Mouse (Mus musculus) liver, embryonic 16.5 days (tissue): ENCODE measurements at regions not wholly inside any gene's neighbourhood (a gene's known extent, or its start where the extent isn't known, plus 50 kb on each side); places are given as distances from the start of the nearest gene placed in this dataset.

ENCODE experiments used
- ATAC-seq: fragments of 200-750 bp; cut with Nextera tagmentation; 2 replicates; pipeline ENCODE4 v1.8.0; 2017; ENCODE audit warnings: low read depth, mild to moderate bottlenecking, moderate number of reproducible peaks, moderate library complexity
- H3K27ac ChIP-seq: fragments of 300-500 bp; sonication (generic); 2 replicates; pipeline ENCODE4 v1.5.1; 2014; ENCODE audit warnings: mild to moderate bottlenecking, low read length
- H3K27me3 ChIP-seq: fragments of 300-500 bp; sonication (generic); 2 replicates; pipeline ENCODE4 v1.6.1; 2014; ENCODE audit warnings: low read depth, low read length, mixed read lengths; ENCODE audit not compliant: control insufficient read depth, insufficient read depth
- H3K36me3 ChIP-seq: fragments of 300-500 bp; sonication (generic); 2 replicates; pipeline ENCODE4 v1.6.1; 2014; ENCODE audit warnings: mild to moderate bottlenecking; ENCODE audit not compliant: control insufficient read depth, insufficient read depth
- H3K4me1 ChIP-seq: fragments of 300-500 bp; sonication (generic); 2 replicates; pipeline ENCODE4 v1.6.1; 2014; ENCODE audit warnings: low read depth, low read length, mixed read lengths; ENCODE audit not compliant: control insufficient read depth
- H3K4me2 ChIP-seq: fragments of 300-500 bp; sonication (generic); 2 replicates; pipeline ENCODE4 v1.6.1; 2014; ENCODE audit warnings: low read depth, low read length, mixed read lengths
- H3K4me3 ChIP-seq: fragments of 300-500 bp; sonication (generic); 2 replicates; pipeline ENCODE4 v1.5.1; 2014; ENCODE audit warnings: low read depth, mild to moderate bottlenecking, low read length
- H3K9ac ChIP-seq: fragments of 300-500 bp; sonication (generic); 2 replicates; pipeline ENCODE4 v1.6.1; 2014; ENCODE audit warnings: low read depth, low read length
- H3K9me3 ChIP-seq: fragments of 300-500 bp; sonication (generic); replicated peaks from 2 replicates; pipeline ENCODE4 v1.6.1; 2016; ENCODE audit warnings: low read length; ENCODE audit not compliant: control insufficient read depth
- WGBS: fragments of 180-500 bp; shearing (Covaris S2); extraction: QIAGEN DNeasy Blood & Tissue Kit; methylation state at CpG from one replicate; pipeline ENCODE4 v1.1.7; 2014; ENCODE audit not compliant: insufficient replicate concordance; 5-methylcytosine and 5-hydroxymethylcytosine counted together

GRCm38 (mm10) chr2:45654693-45655092, 537.5 kb upstream of the Zeb2 start:
- H3K4me3 ChIP-seq = no peak overlapping the region
- H3K27ac ChIP-seq = no peak overlapping the region
- H3K9me3 ChIP-seq = no peaks in the 10 kb centered on the region
- no peaks in the 10 kb centered on the region for H3K27me3 ChIP-seq
- no peak for ATAC-seq
- H3K4me1 ChIP-seq = no peaks in the 10 kb centered on the region
- H3K4me2 ChIP-seq = no peak overlapping the region
- no peaks in the 10 kb centered on the region for H3K36me3 ChIP-seq
- H3K9ac ChIP-seq = no peak overlapping the region

DNA sequence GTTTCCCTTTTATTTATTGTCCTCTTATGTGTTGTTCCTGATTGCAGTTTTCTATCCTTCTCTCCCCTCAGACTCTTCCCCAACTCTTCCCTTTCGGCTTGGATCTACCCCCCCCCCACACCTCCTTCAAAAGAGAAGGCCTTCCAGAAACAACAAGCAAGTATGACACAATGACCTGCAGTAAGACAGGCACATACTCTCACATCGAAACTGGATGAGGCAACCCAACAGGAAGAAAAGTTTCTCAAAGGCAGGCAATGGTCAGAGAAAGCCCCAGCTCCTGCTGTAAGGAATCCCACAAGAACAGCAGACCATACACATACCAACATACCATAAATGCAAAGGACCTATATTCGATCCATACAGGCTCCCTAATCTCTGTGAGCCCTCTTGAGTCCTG, 535.8 kb upstream of the Zeb2 start:
- Histone ChIP-seq H3K27ac (no peak overlapping the region), H3K4me1 (no peaks in the 10 kb centered on the region), H3K9ac (no peak overlapping the region), H3K36me3 (no peaks in the 10 kb centered on the region), H3K9me3 (no peaks in the 10 kb centered on the region), H3K27me3 (no peaks in the 10 kb centered on the region), H3K4me3 (no peak overlapping the region), H3K4me2 (no peak overlapping the region)
- 49% methylated on average over 3 of the region's 3 CpGs for WGBS
- no peak for ATAC-seq

DNA sequence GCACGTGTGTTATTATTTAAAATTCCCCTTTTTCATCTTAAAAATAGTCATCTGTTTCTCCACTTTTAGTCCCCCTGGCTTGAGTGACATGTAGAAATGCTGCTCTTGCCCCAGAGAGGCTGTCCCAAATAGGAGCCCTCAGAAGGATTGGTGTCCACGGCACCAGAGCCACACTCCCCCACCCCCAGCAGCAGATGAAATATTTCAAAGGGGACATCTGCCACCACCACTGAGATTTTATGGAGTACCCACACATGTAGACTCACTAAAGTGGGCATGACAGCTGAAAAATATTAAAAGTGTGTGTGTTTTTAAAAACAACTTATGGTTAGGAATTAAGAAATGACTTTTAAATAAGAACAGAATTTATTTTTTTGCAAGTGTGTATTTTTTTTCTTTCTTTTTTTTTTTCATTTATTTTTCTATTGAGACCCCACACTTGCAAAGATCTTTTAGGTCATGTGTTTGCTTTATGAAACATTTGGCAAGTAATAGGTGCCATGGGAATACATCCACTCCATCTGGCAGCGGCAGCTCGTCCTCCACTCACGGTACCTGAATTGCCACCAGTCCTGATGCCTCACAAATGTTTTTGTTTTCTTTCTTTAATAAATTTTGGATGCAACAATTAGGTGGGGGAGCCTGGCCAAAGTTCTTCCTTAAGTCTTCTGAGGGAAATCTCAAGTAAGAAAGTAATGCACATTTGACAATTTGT, 533.2 kb upstream of the Zeb2 start:
- no peak for ATAC-seq
- Histone ChIP-seq H3K4me2 (no peak overlapping the region), H3K4me1 (no peaks in the 10 kb centered on the region), H3K9ac (no peak overlapping the region), H3K36me3 (no peaks in the 10 kb centered on the region), H3K27me3 (no peaks in the 10 kb centered on the region), H3K9me3 (no peaks in the 10 kb centered on the region), H3K27ac (no peak overlapping the region), H3K4me3 (no peak overlapping the region)
- 78% methylated on average over 5 of the region's 5 CpGs for WGBS

GRCm38 (mm10) chr2:45647846-45648245, 530.7 kb upstream of the Zeb2 start:
- H3K4me2 ChIP-seq = no peak overlapping the region
- WGBS = 34% methylated on average over 3 of the region's 3 CpGs
- no peak overlapping the region for H3K4me3 ChIP-seq
- H3K9ac ChIP-seq = no peak overlapping the region
- no peaks in the 10 kb centered on the region for H3K4me1 ChIP-seq
- H3K27me3 ChIP-seq = no peaks in the 10 kb centered on the region
- no peaks in the 10 kb centered on the region for H3K9me3 ChIP-seq
- H3K36me3 ChIP-seq = no peaks in the 10 kb centered on the region
- H3K27ac ChIP-seq = no peak overlapping the region
- ATAC-seq = no peak

GRCm38 (mm10) chr2:45630081-45630480, 512.9 kb upstream of the Zeb2 start:
- Histone ChIP-seq H3K9ac (no peak overlapping the region), H3K4me1 (no peaks in the 10 kb centered on the region), H3K36me3 (no peaks in the 10 kb centered on the region), H3K27ac (no peak overlapping the region), H3K4me2 (no peak overlapping the region), H3K4me3 (no peak overlapping the region), H3K27me3 (no peaks in the 10 kb centered on the region), H3K9me3 (no peaks in the 10 kb centered on the region)
- 58% methylated on average over 7 of the region's 7 CpGs for WGBS
- no peak for ATAC-seq

DNA sequence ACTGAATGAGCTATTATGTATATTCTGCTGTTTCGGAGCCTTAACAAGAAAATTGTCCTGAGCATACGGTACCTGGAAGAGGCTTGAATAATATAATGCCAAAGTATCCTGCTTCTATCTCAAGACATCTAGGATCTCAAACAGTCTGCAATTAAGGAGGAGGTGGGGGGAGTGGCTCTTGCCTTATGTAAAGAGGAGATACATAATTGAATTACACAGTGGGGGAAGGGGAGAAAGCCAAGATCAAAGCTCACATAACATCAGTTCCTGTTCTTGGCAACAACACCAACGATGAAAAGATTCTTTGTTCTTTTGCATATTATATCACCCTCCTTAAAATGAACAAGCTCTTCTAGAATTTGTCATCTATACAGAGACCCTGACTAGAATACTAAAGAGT, 512.4 kb upstream of the Zeb2 start:
- H3K36me3 ChIP-seq = no peaks in the 10 kb centered on the region
- H3K4me3 ChIP-seq = no peak overlapping the region
- H3K4me1 ChIP-seq = no peaks in the 10 kb centered on the region
- no peaks in the 10 kb centered on the region for H3K27me3 ChIP-seq
- no peaks in the 10 kb centered on the region for H3K9me3 ChIP-seq
- no peak overlapping the region for H3K4me2 ChIP-seq
- no peak overlapping the region for H3K27ac ChIP-seq
- WGBS = 61% methylated on average over 3 of the region's 3 CpGs
- ATAC-seq = no peak
- no peak overlapping the region for H3K9ac ChIP-seq

GRCm38 (mm10) chr2:45623056-45623455, 505.9 kb upstream of the Zeb2 start:
- WGBS = 55% methylated on average over 3 of the region's 3 CpGs
- Histone ChIP-seq H3K27me3 (no peaks in the 10 kb centered on the region), H3K9ac (no peak overlapping the region)

DNA sequence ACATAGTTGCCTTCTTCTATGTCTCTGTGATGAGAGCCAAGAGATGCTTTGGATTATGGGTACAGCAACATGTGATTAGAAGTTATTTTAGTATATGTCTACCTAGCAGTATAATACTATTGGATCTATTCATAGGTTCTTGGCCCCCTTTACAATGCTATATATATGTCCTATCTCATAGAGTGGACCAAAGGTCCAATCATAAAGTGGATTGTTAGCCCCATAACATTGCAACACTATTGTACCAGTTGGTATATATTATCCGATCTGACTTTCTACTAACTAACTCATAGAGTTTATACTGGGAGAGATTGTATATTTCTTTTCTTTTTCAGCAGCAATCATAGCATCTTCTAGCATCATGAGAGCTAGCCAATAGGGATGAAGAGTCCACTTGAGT, 491.7 kb upstream of the Zeb2 start:
- H3K9ac ChIP-seq = no peak overlapping the region
- no peaks in the 10 kb centered on the region for H3K9me3 ChIP-seq
- no peaks in the 10 kb centered on the region for H3K36me3 ChIP-seq
- no peak for ATAC-seq
- no peak overlapping the region for H3K4me2 ChIP-seq
- no peak overlapping the region for H3K27ac ChIP-seq
- no peaks in the 10 kb centered on the region for H3K27me3 ChIP-seq
- no peak overlapping the region for H3K4me3 ChIP-seq
- H3K4me1 ChIP-seq = no peaks in the 10 kb centered on the region
- 65% methylated on average over 1 of the region's 1 CpGs for WGBS

More at GRCm38 (mm10) chr2:45623056-45623455, 505.9 kb upstream of the Zeb2 start:
- H3K4me1 ChIP-seq = no peaks in the 10 kb centered on the region
- ATAC-seq = no peak
- no peak overlapping the region for H3K4me3 ChIP-seq
- no peaks in the 10 kb centered on the region for H3K36me3 ChIP-seq
- no peak overlapping the region for H3K27ac ChIP-seq
- H3K4me2 ChIP-seq = no peak overlapping the region
- no peaks in the 10 kb centered on the region for H3K9me3 ChIP-seq

GRCm38 (mm10) chr2:45607393-45607792, 490.2 kb upstream of the Zeb2 start:
- H3K27me3 ChIP-seq = no peaks in the 10 kb centered on the region
- H3K4me1 ChIP-seq = no peaks in the 10 kb centered on the region
- no peak overlapping the region for H3K9ac ChIP-seq
- no peak for ATAC-seq
- no peaks in the 10 kb centered on the region for H3K36me3 ChIP-seq
- no peak overlapping the region for H3K27ac ChIP-seq
- H3K4me3 ChIP-seq = no peak overlapping the region
- no peak overlapping the region for H3K4me2 ChIP-seq
- H3K9me3 ChIP-seq = no peaks in the 10 kb centered on the region
